9 mouse cellular contexts compared by ENCODE assay signal in the genomic region with DNA sequence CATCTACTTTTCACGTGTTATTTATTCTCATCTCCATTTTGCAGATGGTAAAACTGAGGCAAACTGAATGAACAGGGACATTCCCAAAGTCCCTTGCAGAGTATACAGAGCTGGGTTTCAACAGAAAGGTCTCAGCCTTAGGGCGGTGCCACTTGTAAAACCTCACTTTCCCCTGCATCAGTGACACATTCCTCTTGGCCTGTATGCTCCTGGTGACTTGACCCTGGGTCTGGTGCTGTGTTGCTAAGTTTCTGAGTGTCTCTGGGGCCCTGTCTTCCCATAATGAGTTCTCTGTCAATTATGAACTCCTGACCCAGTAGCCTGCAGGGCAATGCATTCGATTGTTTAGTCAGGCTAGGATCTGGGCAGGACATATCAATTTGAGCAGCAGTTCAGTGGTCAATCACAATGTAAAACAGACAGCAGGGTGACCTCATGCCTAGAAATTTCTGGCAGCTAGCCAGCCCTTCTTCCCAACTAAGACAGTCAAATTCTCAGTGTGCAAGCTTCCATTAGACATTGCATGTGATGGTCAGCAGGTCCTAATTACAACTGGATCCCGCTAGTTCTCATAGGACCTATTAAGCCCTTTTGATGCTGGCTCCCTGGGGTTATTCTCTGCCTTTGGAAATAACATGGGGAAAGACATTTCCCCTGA.
DNase-seq lines count a peak whose midpoint lies in the region; ATAC-seq and TF ChIP-seq lines count a peak whose summit lies in the region.
"Had no signal": no experiment of that assay in that cellular context is flagged by ENCODE, and none has a peak within 500 bp of the region (broad histone marks: within the 10 kb centered on the region; RNA-seq: fewer than 3 reads in every experiment).

No protein-coding gene starts in this region.

- peak; percentile 15 for DNase-seq in forebrain, embryonic 10.5 days (ENCODE audit: extremely low spot score, low spot score)
- no peak for DNase-seq in forebrain, postnatal 0 days
- peak; percentile 7 for DNase-seq in ovary, postnatal 14 days (ENCODE audit: low spot score)
- no peak for DNase-seq in ovary, adult 18-20 months (ENCODE audit: low spot score)
- DNase-seq in gastrocnemius, postnatal 10 days, result peak; percentile 32
- peak; percentile 98 for DNase-seq in retina, postnatal 1 day
- DNase-seq in layer of hippocampus, adult 18-20 months (ENCODE audit: low spot score in 2 of 2), result no peak
- no peak for DNase-seq in spleen, postnatal 10 days (ENCODE audit: low spot score in 2 of 2)

- no peak overlapping the region for H3K27ac ChIP-seq in forebrain, embryonic 10.5 days
- H3K27ac ChIP-seq in forebrain, postnatal 0 days (ENCODE audit: low read depth, low read length), result no peak overlapping the region

- peaks cover 16% of the 10 kb centered on the region for H3K4me1 ChIP-seq in forebrain, embryonic 10.5 days
- no peaks in the 10 kb centered on the region for H3K4me1 ChIP-seq in forebrain, postnatal 0 days (ENCODE audit: insufficient read depth)

- no peak; the same call in 1 of the 2 replicates for ATAC-seq in forebrain, postnatal 0 days
- ATAC-seq: CD4-positive, CD25-positive, alpha-beta regulatory T cell, adult 4 months had no signal

- WGBS in forebrain, embryonic 10.5 days, result 56% methylated on average over 4 of the region's 4 CpGs
- WGBS in forebrain, postnatal 0 days, result 57% methylated on average over 4 of the region's 4 CpGs

- no peak overlapping the region for H3K4me2 ChIP-seq in forebrain, postnatal 0 days (ENCODE audit: low read depth)

- no peaks in the 10 kb centered on the region for H3K27me3 ChIP-seq in forebrain, embryonic 10.5 days (ENCODE audit: poor library complexity, severe bottlenecking)
- no peaks in the 10 kb centered on the region for H3K27me3 ChIP-seq in forebrain, postnatal 0 days (ENCODE audit: insufficient read depth, low read length)

- H3K36me3 ChIP-seq in forebrain, embryonic 10.5 days (replicated peaks), result no peaks in the 10 kb centered on the region
- H3K36me3 ChIP-seq in forebrain, postnatal 0 days (ENCODE audit: insufficient read depth), result no peaks in the 10 kb centered on the region

- no peak for TF ChIP-seq CTCF in forebrain, postnatal 0 days (IDR thresholded peaks at IDR 0.05; ENCODE audit: low read depth)

- H3K9me3 ChIP-seq in forebrain, embryonic 10.5 days, result no peaks in the 10 kb centered on the region
- H3K9me3 ChIP-seq in forebrain, postnatal 0 days (ENCODE audit: low read length), result no peaks in the 10 kb centered on the region

- no peak overlapping the region for H3K4me3 ChIP-seq in forebrain, embryonic 10.5 days
- no peak overlapping the region for H3K4me3 ChIP-seq in forebrain, postnatal 0 days (ENCODE audit: low read depth, low read length)

- no peak overlapping the region for H3K9ac ChIP-seq in forebrain, postnatal 0 days

Comparison
In these comparisons a context has a peak if more than half of its experiments do, and no peak if none do; other contexts are left out.
1. DNase-seq: peak in forebrain, embryonic 10.5 days (single experiment), ovary, postnatal 14 days (single experiment), gastrocnemius, postnatal 10 days (single experiment) and retina, postnatal 1 day (single experiment); none in forebrain, postnatal 0 days (single experiment), ovary, adult 18-20 months (single experiment), layer of hippocampus, adult 18-20 months (0 of 2) and spleen, postnatal 10 days (0 of 2).